In genomic region chr5:124083850-124084587, GRCm38 (mm10) we compare ENCODE assay signal across 10 mouse cellular contexts. TPM values are rescaled to one million over a fixed set of nuclear protein-coding genes. Genes with fewer than 3 reads are reported as not detected.
DNase-seq lines count a peak whose midpoint lies in the region; ATAC-seq and TF ChIP-seq lines count a peak whose summit lies in the region.
"Had no signal": no experiment of that assay in that cellular context is flagged by ENCODE, and none has a peak within 500 bp of the region (broad histone marks: within the 10 kb centered on the region; RNA-seq: fewer than 3 reads in every experiment).

No protein-coding gene starts in this region.

- H3K4me3 ChIP-seq in intestine, postnatal 0 days (ENCODE audit: low read depth, low read length), result no peak overlapping the region
- H3K4me3 ChIP-seq in stomach, embryonic 16.5 days (replicated peaks; ENCODE audit: low read length), result no peak overlapping the region
- H3K4me3 ChIP-seq in forebrain, postnatal 0 days (ENCODE audit: low read depth, low read length), result no peak overlapping the region
- no peak overlapping the region for H3K4me3 ChIP-seq in layer of hippocampus, adult 2 months
- H3K4me3 ChIP-seq: erythroblast, embryonic 14.5 days had no signal

- no peaks in the 10 kb centered on the region; the same call in 1 of the 2 replicates for H3K36me3 ChIP-seq in intestine, postnatal 0 days (ENCODE audit: control insufficient read depth, insufficient read depth)
- H3K36me3 ChIP-seq in stomach, embryonic 16.5 days (ENCODE audit: control insufficient read depth, insufficient read depth, low read length), result no peaks in the 10 kb centered on the region
- no peaks in the 10 kb centered on the region for H3K36me3 ChIP-seq in forebrain, postnatal 0 days (ENCODE audit: insufficient read depth)

- no peaks in the 10 kb centered on the region for H3K27me3 ChIP-seq in intestine, postnatal 0 days (replicated peaks; ENCODE audit: control insufficient read depth, insufficient read depth, low read length)
- no peaks in the 10 kb centered on the region for H3K27me3 ChIP-seq in stomach, embryonic 16.5 days (ENCODE audit: control insufficient read depth, insufficient read depth, low read length)
- no peaks in the 10 kb centered on the region for H3K27me3 ChIP-seq in forebrain, postnatal 0 days (ENCODE audit: insufficient read depth, low read length)

- 69% methylated on average over 14 of the region's 14 CpGs for WGBS in intestine, postnatal 0 days
- 74% methylated on average over 14 of the region's 14 CpGs for whole genome bisulfite sequencing in stomach, embryonic 16.5 days
- WGBS in forebrain, postnatal 0 days, result 89% methylated on average over 14 of the region's 14 CpGs

- ATAC-seq in intestine, postnatal 0 days, result peak; percentile 77
- ATAC-seq in stomach, embryonic 16.5 days (ENCODE audit: insufficient read depth, low FRiP score), result peak; percentile 57; the same call in 1 of the 2 replicates
- ATAC-seq in forebrain, postnatal 0 days, result no peak

- H3K9me3 ChIP-seq in intestine, postnatal 0 days (ENCODE audit: control insufficient read depth), result no peaks in the 10 kb centered on the region
- no peaks in the 10 kb centered on the region for H3K9me3 ChIP-seq in stomach, embryonic 16.5 days (replicated peaks; ENCODE audit: control insufficient read depth, low read length)
- no peaks in the 10 kb centered on the region for H3K9me3 ChIP-seq in forebrain, postnatal 0 days (ENCODE audit: low read length)

- H3K9ac ChIP-seq in intestine, postnatal 0 days (ENCODE audit: low read depth, low read length), result no peak overlapping the region
- no peak overlapping the region for H3K9ac ChIP-seq in stomach, embryonic 16.5 days (ENCODE audit: low read length)
- no peak overlapping the region for H3K9ac ChIP-seq in forebrain, postnatal 0 days
- H3K9ac ChIP-seq: liver, embryonic 14.5 days had no signal

- TF ChIP-seq CTCF in intestine, postnatal 0 days (IDR thresholded peaks at IDR 0.05; ENCODE audit: low read depth), result peak; percentile 36; the same call in 1 of the 2 replicates
- no peak for TF ChIP-seq CTCF in forebrain, postnatal 0 days (IDR thresholded peaks at IDR 0.05; ENCODE audit: low read depth)
- no peak for TF ChIP-seq CTCF in layer of hippocampus, adult 2 months (conservative IDR thresholded peaks at IDR 0.05)

- H3K27ac ChIP-seq in intestine, postnatal 0 days (ENCODE audit: low read depth, low read length), result peak overlapping the region; percentile 41; the same call in 1 of the 2 replicates
- peak overlapping the region; percentile 65; the same call in 1 of the 2 replicates for H3K27ac ChIP-seq in stomach, embryonic 16.5 days (ENCODE audit: low read length)
- no peak overlapping the region for H3K27ac ChIP-seq in forebrain, postnatal 0 days (ENCODE audit: low read depth, low read length)
- no peak overlapping the region for H3K27ac ChIP-seq in layer of hippocampus, adult 2 months
- H3K27ac ChIP-seq: liver, embryonic 14.5 days had no signal

- DNase-seq in adrenal gland, postnatal 14 days, result peak; percentile 45
- DNase-seq in adrenal gland, adult 2 months, result no peak
- peak; percentile 55 for DNase-seq in 416B (ENCODE audit: low read depth)
- no peak for DNase-seq in forebrain, postnatal 0 days
- no peak for DNase-seq in layer of hippocampus, adult 2 months (ENCODE audit: low spot score in 2 of 2)
- DNase-seq in cerebellum, postnatal 4 days (ENCODE audit: low spot score in 2 of 2), result no peak

- H3K4me2 ChIP-seq in intestine, postnatal 0 days (replicated peaks; ENCODE audit: low read depth), result no peak overlapping the region; the same call in 1 of the 2 replicates
- no peak overlapping the region for H3K4me2 ChIP-seq in stomach, embryonic 16.5 days (ENCODE audit: low read depth, low read length)
- no peak overlapping the region for H3K4me2 ChIP-seq in forebrain, postnatal 0 days (ENCODE audit: low read depth)

- H3K4me1 ChIP-seq in intestine, postnatal 0 days (replicated peaks; ENCODE audit: control insufficient read depth, insufficient read depth, low read length), result no peaks in the 10 kb centered on the region
- H3K4me1 ChIP-seq in stomach, embryonic 16.5 days (ENCODE audit: control insufficient read depth, insufficient read depth, low read length), result no peaks in the 10 kb centered on the region
- peaks cover 5% of the 10 kb centered on the region; the same call in 1 of the 2 replicates for H3K4me1 ChIP-seq in forebrain, postnatal 0 days (ENCODE audit: insufficient read depth)

RNA-seq across cellular contexts. Expression of gene Abcb9, which starts 11.6 kb away (rescaled TPM):
- 10.5 and 10.6 TPM in 2 replicates for total RNA-seq in adrenal gland, postnatal 14 days (2021)
- total RNA-seq in adrenal gland, adult 2 months (2021), result 10 to 100 TPM in 1 of 2 experiments, 1 to 10 TPM in 1; 9.9 to 16.0 TPM
- polyA plus RNA-seq in adrenal gland, adult 2 months (2012; rRNA removed), result 14.8 and 15.4 TPM in 2 replicates
- 4.0 and 4.6 TPM in 2 replicates for polyA plus RNA-seq in intestine, postnatal 0 days (2015; fragmentation: Nextera tagmentation; extraction: Ambion mirVana)
- polyA plus RNA-seq in stomach, embryonic 16.5 days (2015; fragmentation: Nextera tagmentation; extraction: Ambion mirVana), result 3.2 and 3.7 TPM in 2 replicates
- 24.9 and 25.0 TPM in 2 replicates for total RNA-seq in forebrain, postnatal 0 days (2014; rRNA removed)
- 13.9 and 19.7 TPM in 2 replicates for polyA plus RNA-seq in forebrain, postnatal 0 days (2015; fragmentation: Nextera tagmentation; extraction: Ambion mirVana)
- total RNA-seq in layer of hippocampus, adult 2 months (2021), result 10 to 100 TPM; 27.0 to 31.7 TPM

RNA-seq across cellular contexts. Expression of gene Ogfod2, which starts 28.1 kb away (rescaled TPM):
- 35.8 and 37.1 TPM in 2 replicates for total RNA-seq in adrenal gland, postnatal 14 days (2021)
- total RNA-seq in adrenal gland, adult 2 months (2021), result 10 to 100 TPM; 28.9 to 49.2 TPM
- 177 and 230 TPM in 2 replicates for polyA plus RNA-seq in adrenal gland, adult 2 months (2012; rRNA removed)
- 21.3 and 25.0 TPM in 2 replicates for polyA plus RNA-seq in intestine, postnatal 0 days (2015; fragmentation: Nextera tagmentation; extraction: Ambion mirVana)
- polyA plus RNA-seq in stomach, embryonic 16.5 days (2015; fragmentation: Nextera tagmentation; extraction: Ambion mirVana), result 27.7 and 30.2 TPM in 2 replicates
- 56.0 and 58.3 TPM in 2 replicates for total RNA-seq in forebrain, postnatal 0 days (2014; rRNA removed)
- 40.7 and 44.2 TPM in 2 replicates for polyA plus RNA-seq in forebrain, postnatal 0 days (2015; fragmentation: Nextera tagmentation; extraction: Ambion mirVana)
- total RNA-seq in layer of hippocampus, adult 2 months (2021), result 10 to 100 TPM; 32.7 to 38.7 TPM

RNA-seq across cellular contexts. Expression of gene Arl6ip4, which starts 31.9 kb away (rescaled TPM):
- 48.5 and 64.0 TPM in 2 replicates for total RNA-seq in adrenal gland, postnatal 14 days (2021)
- total RNA-seq in adrenal gland, adult 2 months (2021), result 10 to 100 TPM; 40.0 to 56.3 TPM
- polyA plus RNA-seq in adrenal gland, adult 2 months (2012; rRNA removed), result 18.8 and 28.8 TPM in 2 replicates
- polyA plus RNA-seq in intestine, postnatal 0 days (2015; fragmentation: Nextera tagmentation; extraction: Ambion mirVana), result 75.5 and 76.9 TPM in 2 replicates
- polyA plus RNA-seq in stomach, embryonic 16.5 days (2015; fragmentation: Nextera tagmentation; extraction: Ambion mirVana), result 76.1 and 81.6 TPM in 2 replicates
- total RNA-seq in forebrain, postnatal 0 days (2014; rRNA removed), result 36.0 and 41.9 TPM in 2 replicates
- 95.6 and 98.3 TPM in 2 replicates for polyA plus RNA-seq in forebrain, postnatal 0 days (2015; fragmentation: Nextera tagmentation; extraction: Ambion mirVana)
- total RNA-seq in layer of hippocampus, adult 2 months (2021), result 10 to 100 TPM; 49.8 to 52.2 TPM

RNA-seq across cellular contexts. Expression of gene Vps37b, which starts 51.9 kb away (rescaled TPM):
- total RNA-seq in adrenal gland, postnatal 14 days (2021), result 65.2 and 85.1 TPM in 2 replicates
- 100 to 1,000 TPM in 1 of 2 experiments, 10 to 100 TPM in 1; 65.8 to 146 TPM for total RNA-seq in adrenal gland, adult 2 months (2021)
- polyA plus RNA-seq in adrenal gland, adult 2 months (2012; rRNA removed), result 198 and 208 TPM in 2 replicates
- polyA plus RNA-seq in intestine, postnatal 0 days (2015; fragmentation: Nextera tagmentation; extraction: Ambion mirVana), result 16.7 and 17.8 TPM in 2 replicates
- polyA plus RNA-seq in stomach, embryonic 16.5 days (2015; fragmentation: Nextera tagmentation; extraction: Ambion mirVana), result 39.6 and 44.4 TPM in 2 replicates
- 62.0 and 62.2 TPM in 2 replicates for total RNA-seq in forebrain, postnatal 0 days (2014; rRNA removed)
- polyA plus RNA-seq in forebrain, postnatal 0 days (2015; fragmentation: Nextera tagmentation; extraction: Ambion mirVana), result 76.5 and 90.8 TPM in 2 replicates
- 10 to 100 TPM; 36.8 to 42.2 TPM for total RNA-seq in layer of hippocampus, adult 2 months (2021)

Comparison
In these comparisons a context has a peak if more than half of its experiments do, and no peak if none do; other contexts are left out.
1. DNase-seq: peak in adrenal gland, postnatal 14 days (single experiment) and 416B (single experiment); none in adrenal gland, adult 2 months (single experiment), forebrain, postnatal 0 days (single experiment), layer of hippocampus, adult 2 months (0 of 2) and cerebellum, postnatal 4 days (0 of 2).
2. H3K27ac ChIP-seq: peak in intestine, postnatal 0 days (single experiment) and stomach, embryonic 16.5 days (single experiment); none in forebrain, postnatal 0 days (single experiment) and layer of hippocampus, adult 2 months (single experiment).